ENCODE assay signal across 8 mouse cellular contexts in genomic region chr13:111687285-111687781, GRCm38 (mm10). TPM values are rescaled to one million over a fixed set of nuclear protein-coding genes. Genes with fewer than 3 reads are reported as not detected.
DNase-seq lines count a peak whose midpoint lies in the region; ATAC-seq lines count a peak whose summit lies in the region.

No protein-coding gene starts in this region.

- H3K4me2 ChIP-seq in hindbrain, embryonic 15.5 days: peak overlapping the region; percentile 96

- peak; percentile 27 for DNase-seq in T-cell, adult 2 months (ENCODE audit: low spot score)
- DNase-seq in cerebellum, postnatal 36 days: peak; percentile 38 to 43
- DNase-seq in frontal cortex, postnatal 36 days (ENCODE audit: low spot score in 2 of 2): peak; percentile 57 to 59
- DNase-seq in left cerebral cortex, adult 18-20 months (ENCODE audit: low spot score in 2 of 2): peak; percentile 34 to 68
- DNase-seq in right cerebral cortex, postnatal 14 days: peak; percentile 47
- DNase-seq in urinary bladder, postnatal 25 days (ENCODE audit: low spot score): peak; percentile 53

- H3K27ac ChIP-seq in hindbrain, embryonic 15.5 days (replicated peaks): peak overlapping the region; percentile 99
- H3K27ac ChIP-seq in macrophage: no peak overlapping the region

- H3K9me3 ChIP-seq in hindbrain, embryonic 15.5 days: no peaks in the 10 kb centered on the region

- no peaks in the 10 kb centered on the region for H3K27me3 ChIP-seq in hindbrain, embryonic 15.5 days

- peak overlapping the region; percentile 96 for H3K9ac ChIP-seq in hindbrain, embryonic 15.5 days

- peak; percentile 77 for ATAC-seq in hindbrain, embryonic 15.5 days (ENCODE audit: low FRiP score, low read depth)

- 0% methylated on average over 35 of the region's 35 CpGs for WGBS in hindbrain, embryonic 15.5 days
- under 1% methylated on average over 35 of the region's 35 CpGs for WGBS in macrophage (ENCODE audit: missing documents)

- peaks cover 22% of the 10 kb centered on the region; the same call in 1 of the 2 replicates for H3K79me2 ChIP-seq in macrophage (ENCODE audit: inconsistent target)

- H3K36me3 ChIP-seq in hindbrain, embryonic 15.5 days: peaks cover 12% of the 10 kb centered on the region
- H3K36me3 ChIP-seq in macrophage (ENCODE audit: inconsistent target): peaks cover 20% of the 10 kb centered on the region

- H3K4me3 ChIP-seq in hindbrain, embryonic 15.5 days: peak overlapping the region; percentile 95
- peak overlapping the region; percentile 47 for H3K4me3 ChIP-seq in macrophage (ENCODE audit: inconsistent target)

- peaks cover 21% of the 10 kb centered on the region for H3K4me1 ChIP-seq in hindbrain, embryonic 15.5 days (replicated peaks)

RNA-seq across cellular contexts. Expression of gene Mier3, which starts 6.6 kb away (rescaled TPM):
- 16.2 and 16.9 TPM in 2 replicates for polyA plus RNA-seq in hindbrain, embryonic 15.5 days (2015; fragmentation: Nextera tagmentation; extraction: Ambion mirVana)
- 10 to 100 TPM; 28.0 to 31.6 TPM for total RNA-seq in left cerebral cortex, adult 18-20 months (2021)
- total RNA-seq in macrophage (2018; cell fraction: chromatin; rRNA removed): 100 to 1,000 TPM in 3 of 26 experiments, 10 to 100 TPM in 23; 38.3 to 211 (median 58.2) TPM
- 10 to 100 TPM in 25 of 26 experiments, 1 to 10 TPM in 1; 9.6 to 37.1 (median 13.9) TPM for total RNA-seq in macrophage (2018; cell fraction: cytosol; rRNA removed)
- 100 to 1,000 TPM in 1 of 26 experiments, 10 to 100 TPM in 25; 15.1 to 153 (median 38.1) TPM for total RNA-seq in macrophage (2018; cell fraction: nucleus; rRNA removed)
- 5.9 to 6.8 TPM (median 6.0 TPM) in 3 replicates for polyA plus RNA-seq in macrophage (2018)
